Mouse (Mus musculus) kidney, adult 2 months (tissue): ENCODE data around the gene Gorasp2.

ENCODE experiments used
- CTCF ChIP-seq: fragments of 200-500 bp; conservative IDR thresholded peaks from 2 replicates; pipeline ENCODE4 v1.5.1; 2011; ENCODE audit warnings: low read depth, mild to moderate bottlenecking, control low read depth, low read length, moderate library complexity, mixed read lengths; ENCODE audit not compliant: insufficient read depth, insufficient read length
- POLR2A ChIP-seq: fragments of 200-500 bp; IDR thresholded peaks from one replicate; pipeline ENCODE4 v1.6.1; 2011; ENCODE audit warnings: low read depth, low read length, control low read depth

GRCm38 (mm10) chr2:70661715-70662495 lies 529 bp downstream of the Gorasp2 start, which contains the start of gene Gm26558:
- TF ChIP-seq CTCF (no peak), POLR2A (no peak)
